Mouse (Mus musculus) urinary bladder, postnatal 14 days (tissue): ENCODE measurements at regions not wholly inside any gene's neighbourhood (a gene's known extent, or its start where the extent isn't known, plus 50 kb on each side); places are given as distances from the start of the nearest gene placed in this dataset.

Experiments used
- DNase-seq: peaks from one replicate; pipeline ENCODE4 v3.0.0; 2021; ENCODE audit warnings: low spot score

GRCm38 (mm10) chr4:125439856-125440255, 50.6 kb upstream of the Grik3 start:
- no peak for DNase-seq

DNA sequence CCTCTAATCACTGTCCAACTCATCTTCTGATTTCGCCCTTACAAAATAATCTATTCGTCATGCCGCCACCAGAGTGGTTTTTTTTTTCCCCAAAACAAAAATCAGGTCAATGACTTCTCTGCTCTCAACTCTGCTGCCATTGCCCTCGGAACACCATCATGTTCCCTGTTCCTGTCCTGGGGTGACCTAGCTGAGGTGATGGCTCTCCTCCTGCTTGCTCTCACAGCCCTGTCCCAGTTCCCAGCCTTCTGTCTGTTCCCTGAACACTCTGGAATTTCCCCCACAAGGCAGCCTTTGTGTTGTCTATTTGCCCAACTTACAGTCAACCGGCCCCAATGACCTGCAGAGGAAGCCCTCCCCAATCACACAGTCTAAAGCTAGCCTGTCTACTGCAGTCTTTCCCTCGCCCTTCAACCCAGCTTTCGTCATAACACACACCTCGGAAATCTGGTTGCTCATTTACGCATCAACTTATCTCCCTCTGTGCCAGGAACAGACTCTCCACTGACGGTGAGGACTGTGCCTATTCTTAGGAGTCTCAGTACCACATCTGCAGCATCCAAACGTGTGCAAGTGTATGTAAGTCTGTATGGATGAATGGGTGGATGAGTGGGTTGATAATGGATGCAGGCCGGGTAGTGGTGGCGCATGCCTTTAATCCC, 53.2 kb upstream of the Grik3 start:
- no peak for DNase-seq

DNA sequence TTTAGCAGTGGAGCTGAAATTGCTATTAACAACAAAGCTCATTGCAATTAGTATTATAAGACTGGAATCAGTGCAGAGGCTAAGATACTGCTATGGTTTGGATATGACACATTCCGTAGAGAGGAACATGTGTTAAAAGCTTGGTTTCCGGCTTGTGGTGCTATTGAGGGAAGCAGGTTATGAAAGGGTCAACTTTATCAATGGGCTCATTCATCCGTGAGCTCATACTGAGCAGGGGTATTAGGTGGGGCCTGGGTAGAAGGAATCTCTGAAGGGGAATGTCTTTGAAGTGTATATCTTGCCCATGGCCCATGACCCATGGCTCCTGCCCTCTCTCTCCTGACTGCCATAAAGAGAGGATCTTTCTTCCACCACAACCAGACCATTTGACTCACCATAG, 57.0 kb upstream of the Grik3 start:
- DNase-seq, result no peak

DNA sequence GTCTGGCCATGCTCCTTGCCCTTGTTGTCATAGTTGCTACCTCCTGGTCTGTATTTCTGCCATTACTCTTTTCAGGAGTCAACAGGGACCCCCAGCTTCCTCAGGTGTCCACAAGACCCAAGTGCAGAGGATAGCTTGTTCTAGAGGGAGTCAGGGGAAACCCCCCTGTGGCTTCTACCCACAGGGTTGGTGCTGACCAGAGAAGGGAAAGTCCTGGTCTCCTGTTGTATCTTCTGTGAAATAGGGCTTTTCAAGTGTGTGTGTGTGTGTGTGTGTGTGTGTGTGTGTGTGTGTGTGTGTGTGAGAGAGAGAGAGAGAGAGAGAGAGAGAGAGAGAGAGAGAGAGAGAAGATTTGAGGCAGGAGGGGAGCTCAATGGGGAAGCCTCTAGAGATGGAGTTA, 58.9 kb upstream of the Grik3 start:
- DNase-seq, result no peak

DNA sequence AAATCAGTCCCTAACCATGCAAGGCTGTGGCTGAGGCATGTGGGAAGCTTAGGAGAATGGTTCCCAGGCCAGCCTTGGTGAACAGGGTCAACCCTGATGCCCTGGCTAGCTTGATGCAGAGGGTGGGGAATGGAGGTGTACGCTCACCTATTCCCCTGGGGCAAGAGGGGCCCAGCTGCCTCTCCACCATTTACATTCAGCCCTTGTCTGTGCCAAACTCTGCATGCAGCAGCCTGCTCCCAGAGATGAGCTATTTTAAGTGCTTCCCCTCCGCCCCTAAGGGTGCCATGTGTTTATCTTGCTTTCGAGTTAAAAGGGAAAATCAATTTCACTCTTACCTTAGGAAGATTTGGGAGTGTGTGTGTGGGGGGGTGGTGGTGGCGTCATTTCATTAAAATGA, 59.7 kb upstream of the Grik3 start:
- no peak for DNase-seq

GRCm38 (mm10) chr4:125428736-125429135, 61.8 kb upstream of the Grik3 start:
- no peak for DNase-seq

DNA sequence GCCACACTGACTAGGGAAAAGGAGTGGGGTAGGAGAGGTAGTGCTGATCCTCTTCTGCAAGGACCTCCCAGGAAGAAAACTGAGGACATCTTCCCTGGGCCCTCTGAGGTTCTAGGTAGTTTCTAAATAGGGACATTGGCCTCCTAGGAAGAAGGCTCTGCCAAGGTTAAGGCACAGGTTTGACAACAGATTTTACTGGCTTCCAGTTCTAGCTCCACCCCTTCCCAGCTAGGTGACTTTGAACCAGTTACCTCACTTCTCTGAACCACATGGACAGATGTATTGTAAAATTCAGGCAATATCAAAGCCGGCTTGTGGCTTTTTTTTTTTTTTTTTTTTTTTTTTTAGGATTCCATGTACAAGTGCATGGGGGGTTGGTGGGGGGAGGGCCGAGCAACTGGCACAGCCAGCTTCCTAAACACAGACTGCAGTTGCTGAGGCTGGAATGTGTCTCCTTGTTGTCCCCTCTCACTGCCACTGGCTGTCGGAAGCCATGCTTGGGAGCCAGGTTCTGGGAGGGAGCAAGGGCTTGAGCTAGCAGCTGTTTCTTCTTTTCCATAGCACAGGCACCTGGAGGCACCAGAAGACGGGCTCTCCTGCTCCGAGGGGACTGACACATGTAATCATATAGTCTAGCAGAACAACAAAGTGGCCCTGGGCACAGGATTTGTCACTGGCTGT, 69.8 kb upstream of the Grik3 start:
- no peak for DNase-seq

DNA sequence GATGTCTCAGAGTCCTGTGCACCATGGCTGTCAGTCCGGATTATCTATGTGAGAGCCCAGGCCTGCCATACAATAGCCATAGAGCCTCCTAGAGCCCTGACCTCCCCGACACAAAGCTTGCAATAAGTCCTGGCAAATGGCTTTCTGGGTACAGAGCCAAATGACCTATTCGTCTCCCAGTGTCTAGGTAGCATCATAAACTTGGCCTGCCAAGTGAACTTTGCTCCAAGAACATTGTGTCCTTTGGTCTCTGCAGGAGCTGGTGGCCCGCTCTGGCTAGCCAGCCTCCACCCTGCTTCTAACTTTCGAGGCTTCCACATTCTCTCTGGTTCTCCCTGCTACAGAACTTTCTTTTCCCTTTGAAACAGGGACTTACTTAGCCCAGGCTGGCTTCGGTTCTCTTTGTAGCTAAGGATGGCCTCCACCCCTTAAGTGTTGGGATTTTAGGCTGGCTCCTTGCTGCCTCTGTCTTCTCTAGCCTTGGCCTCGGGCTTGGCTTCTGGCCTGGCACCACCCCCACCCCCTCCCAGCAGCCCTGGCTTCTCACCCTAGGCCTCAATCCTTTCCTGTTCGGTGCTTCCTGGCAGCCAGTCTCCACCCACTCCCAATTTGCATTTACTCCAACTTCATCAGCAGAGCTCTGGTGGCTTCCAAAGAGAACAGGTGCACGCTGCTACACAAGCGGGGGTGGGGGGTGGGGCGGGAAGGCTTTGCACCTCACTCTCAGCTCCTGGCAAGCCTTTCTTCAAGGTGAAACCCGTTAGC, 70.8 kb upstream of the Grik3 start:
- no peak for DNase-seq

GRCm38 (mm10) chr4:125415308-125415707, 75.2 kb upstream of the Grik3 start:
- no peak for DNase-seq

DNA sequence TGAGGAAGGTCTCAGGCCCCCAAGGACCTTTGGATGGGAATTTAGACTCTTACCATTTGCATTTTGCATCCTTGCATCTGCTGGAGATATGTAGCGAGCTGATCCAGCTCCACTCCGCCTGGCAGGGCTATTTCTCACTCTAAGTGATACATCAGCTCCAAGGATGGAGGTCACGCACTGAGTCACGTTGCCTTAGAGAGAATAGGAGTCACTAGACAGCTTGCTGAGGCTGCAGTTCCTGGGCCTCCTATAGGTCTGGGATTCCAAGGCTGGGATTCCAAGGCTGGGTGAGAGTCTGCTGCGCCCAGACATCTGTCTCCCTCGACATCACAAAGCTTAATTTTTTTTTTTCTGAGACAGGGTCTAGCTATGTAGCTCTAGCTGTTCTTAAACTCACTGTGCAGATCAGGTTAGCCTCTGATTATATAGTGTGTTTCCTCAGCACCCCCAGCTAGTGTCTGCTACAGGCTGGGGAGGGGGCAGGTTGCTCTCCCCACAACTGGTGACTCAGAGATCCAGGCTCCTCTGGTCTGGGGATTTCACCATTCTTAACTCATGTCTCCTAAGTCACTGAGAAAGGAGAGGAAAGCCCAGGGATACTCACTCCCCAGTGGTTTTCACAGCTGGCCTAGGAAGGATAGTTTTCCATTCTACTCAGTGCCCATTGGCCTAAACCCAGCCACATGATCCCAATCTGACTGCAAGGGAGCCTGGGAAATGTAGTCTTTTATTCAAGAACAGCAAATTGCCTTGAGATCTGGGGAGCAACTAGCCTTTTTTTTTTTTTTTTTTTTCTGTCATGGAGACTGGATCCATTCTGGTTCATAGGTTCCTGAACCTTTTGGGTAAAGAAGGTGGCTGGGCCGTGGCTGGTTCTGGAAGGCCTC, 76.4 kb upstream of the Grik3 start:
- no peak for DNase-seq

DNA sequence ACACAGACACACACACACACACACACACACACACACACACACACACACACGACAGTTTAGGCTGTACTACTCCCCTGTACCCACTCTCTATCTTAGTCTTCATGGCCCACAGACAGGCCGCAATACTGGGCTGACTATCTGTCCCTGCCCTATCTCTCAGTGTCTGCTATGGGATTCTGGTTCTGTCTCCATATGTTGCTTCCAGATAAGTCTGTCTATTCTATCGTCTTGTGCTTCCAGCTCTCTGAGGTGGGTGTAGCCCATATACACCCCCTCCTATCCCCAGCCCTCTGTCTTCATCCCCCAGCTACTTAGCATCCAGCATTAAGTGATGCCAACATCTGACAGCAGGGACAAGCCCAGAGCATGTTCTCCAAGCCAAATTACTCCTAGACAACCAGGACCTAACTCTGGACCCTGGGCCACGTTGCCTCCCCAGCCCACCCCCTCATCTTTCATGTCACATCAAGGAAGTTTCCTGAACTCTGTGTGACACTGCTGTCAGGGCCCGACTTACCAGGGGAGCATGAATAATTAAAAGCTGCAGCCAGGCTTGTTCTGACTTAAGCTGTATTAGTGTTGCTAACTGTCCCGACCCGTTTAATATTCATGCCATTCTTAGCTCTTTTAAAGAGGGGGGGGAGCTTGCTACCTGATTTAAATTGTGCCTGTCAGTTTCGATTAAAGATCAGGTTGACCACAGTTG, 79.6 kb upstream of the Grik3 start:
- DNase-seq, result no peak

DNA sequence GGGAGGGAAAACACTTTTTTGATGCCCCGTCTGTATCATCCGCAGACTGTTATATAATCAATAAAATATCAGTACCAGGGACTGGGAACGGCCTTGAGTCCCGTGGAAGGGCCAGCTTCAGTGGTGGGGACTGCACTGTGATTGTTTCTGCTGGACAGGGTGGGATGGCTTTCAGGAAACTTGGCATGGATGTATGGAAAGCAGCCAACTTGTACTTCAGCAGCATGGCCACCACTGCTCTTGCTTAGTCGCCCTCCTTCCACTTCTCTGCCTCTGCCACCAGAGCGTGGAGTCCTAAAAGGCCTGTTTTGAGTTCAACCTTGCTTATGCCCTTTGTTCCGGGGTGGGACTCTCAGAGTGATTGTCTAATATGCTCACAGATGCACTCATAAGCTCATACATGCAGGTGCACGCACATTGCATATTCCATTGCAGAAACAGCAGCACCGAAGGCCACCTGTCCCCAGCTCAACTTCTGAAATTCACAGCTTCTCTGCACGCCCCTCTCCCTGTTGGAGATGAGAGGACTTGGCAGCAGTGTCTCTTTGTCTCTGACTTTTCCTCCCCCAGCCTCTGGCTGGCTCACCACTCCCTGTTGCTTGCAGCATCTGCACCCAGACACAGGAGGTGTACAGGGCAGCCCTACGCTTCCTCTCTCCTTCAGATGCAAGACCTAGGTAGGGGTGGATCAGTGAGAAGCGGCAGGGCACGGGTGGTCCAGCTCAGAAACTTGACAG, 91.0 kb upstream of the Grik3 start:
- no peak for DNase-seq

GRCm38 (mm10) chr4:125397007-125397461, 93.5 kb upstream of the Grik3 start:
- DNase-seq, result no peak

DNA sequence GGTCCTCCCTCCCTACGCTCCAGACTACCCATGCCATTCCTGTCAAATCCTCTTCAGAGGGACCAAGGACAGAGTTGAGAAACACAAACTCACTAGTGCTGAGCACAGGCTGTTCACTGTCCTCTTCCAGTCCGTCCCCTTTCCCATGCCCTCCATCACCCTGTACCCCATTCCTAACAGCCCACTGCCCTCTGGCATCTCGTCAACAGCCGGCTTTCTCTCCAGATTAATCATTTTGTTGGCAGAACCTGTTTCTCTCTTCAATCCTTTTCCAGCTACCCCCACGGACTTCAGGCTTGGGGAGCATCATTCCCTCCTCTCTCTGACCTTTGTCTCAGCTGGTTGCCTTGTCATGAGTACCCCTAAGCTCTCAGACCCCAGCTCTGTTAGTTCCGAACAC, 99.2 kb upstream of the Grik3 start:
- no peak for DNase-seq

- DNase-seq, result no peak
These were observed 104.7 kb upstream of the Grik3 start for GRCm38 (mm10) chr4:125385811-125386210.

GRCm38 (mm10) chr4:125364011-125364410, 126.5 kb upstream of the Grik3 start:
- DNase-seq, result no peak

- DNase-seq, result no peak
These were observed 128.6 kb upstream of the Grik3 start for GRCm38 (mm10) chr4:125361611-125362520.

- no peak for DNase-seq
These were observed 132.1 kb upstream of the Grik3 start for GRCm38 (mm10) chr4:125358356-125358755.

GRCm38 (mm10) chr4:125356441-125356840, 134.1 kb upstream of the Grik3 start:
- DNase-seq, result no peak

- no peak for DNase-seq
These were observed 135.8 kb upstream of the Grik3 start for GRCm38 (mm10) chr4:125354742-125355141.
